In the genomic region with DNA sequence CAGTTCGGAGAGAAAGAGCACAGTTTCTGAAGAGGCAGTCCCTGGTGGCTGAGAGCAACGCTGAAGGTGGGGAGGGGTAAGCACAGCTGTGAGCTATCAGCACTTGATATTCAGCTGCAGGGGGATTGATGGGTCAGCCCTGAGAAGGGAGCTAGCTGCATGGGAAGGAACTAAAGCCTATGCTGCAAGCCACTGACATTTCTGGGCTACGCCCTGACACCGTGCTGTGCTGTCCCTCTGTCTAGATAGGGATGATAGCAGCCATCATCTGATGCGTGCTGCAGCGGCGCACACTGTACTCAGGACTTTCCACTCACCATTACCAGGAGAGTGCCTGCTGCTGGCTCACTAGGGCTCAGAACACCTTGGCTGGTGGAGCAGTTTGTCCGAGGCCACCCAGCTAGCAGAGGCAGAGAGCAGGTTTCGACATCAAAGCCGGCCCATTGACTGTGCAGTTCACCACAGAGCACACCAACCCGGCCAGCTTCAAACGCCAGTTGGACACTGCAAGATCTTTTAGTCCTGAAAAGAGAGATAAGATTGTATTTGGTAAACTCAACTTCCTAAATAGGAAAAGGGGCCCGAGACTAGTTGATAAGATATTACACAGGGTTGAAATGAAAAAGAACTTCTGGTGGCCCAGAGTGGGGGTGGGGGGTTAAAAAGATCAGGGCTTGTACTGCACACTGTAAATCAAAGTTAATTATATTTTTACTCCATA, we compare ENCODE assay signal across 9 mouse cellular contexts.
DNase-seq lines count a peak whose midpoint lies in the region; ATAC-seq lines count a peak whose summit lies in the region.
"Had no signal": no experiment of that assay in that cellular context is flagged by ENCODE, and none has a peak within 500 bp of the region (broad histone marks: within the 10 kb centered on the region; RNA-seq: fewer than 3 reads in every experiment).

No protein-coding gene starts in this region.

- H3K4me1 ChIP-seq in kidney, embryonic 15.5 days: peaks cover 23% of the 10 kb centered on the region
- peaks cover 17% of the 10 kb centered on the region for H3K4me1 ChIP-seq in limb, embryonic 15.5 days
- H3K4me1 ChIP-seq in neural tube, embryonic 15.5 days: peaks cover 10% of the 10 kb centered on the region

- peak overlapping the region; percentile 40 for H3K4me2 ChIP-seq in kidney, embryonic 15.5 days
- H3K4me2 ChIP-seq in limb, embryonic 15.5 days: 0 out of 2 replicates have a peak overlapping the region, but pooled peaks have one; percentile 2
- H3K4me2 ChIP-seq in neural tube, embryonic 15.5 days: no peak overlapping the region

- intact Hi-C loops in gastrocnemius, postnatal 36 days (cut with DNase I): no loop called here

- 12% methylated on average over 13 of the region's 13 CpGs for WGBS in kidney, embryonic 15.5 days
- 15% methylated on average over 13 of the region's 13 CpGs for WGBS in limb, embryonic 15.5 days
- 32% methylated on average over 13 of the region's 13 CpGs for WGBS in neural tube, embryonic 15.5 days

- DNase-seq in kidney, postnatal 25 days: no peak
- DNase-seq in c-Kit-positive CD71-positive TER-119-negative erythroid progenitor cells, embryonic 14.5 days (ENCODE audit: low read depth): peak; percentile 35
- DNase-seq in gastrocnemius, postnatal 36 days: no peak
- no peak for DNase-seq in right cerebral cortex, postnatal 36 days (ENCODE audit: low spot score in 2 of 2)
- DNase-seq in layer of hippocampus, postnatal 36 days: no peak
- DNase-seq: gastrocnemius, postnatal 25 days had no signal

- peak; percentile 81 for ATAC-seq in kidney, embryonic 15.5 days (replicated peaks; ENCODE audit: low FRiP score)
- ATAC-seq in limb, embryonic 15.5 days (ENCODE audit: insufficient number of reproducible peaks, low FRiP score, low TSS enrichment, low read depth): no peak
- ATAC-seq in neural tube, embryonic 15.5 days (ENCODE audit: low FRiP score): 0 out of 2 replicates have a peak, but pooled peaks have one; percentile 24

- H3K4me3 ChIP-seq in kidney, embryonic 15.5 days (replicated peaks): no peak overlapping the region
- no peak overlapping the region for H3K4me3 ChIP-seq in limb, embryonic 15.5 days
- no peak overlapping the region for H3K4me3 ChIP-seq in neural tube, embryonic 15.5 days (replicated peaks)

- H3K27ac ChIP-seq in kidney, embryonic 15.5 days: peak overlapping the region; percentile 80
- H3K27ac ChIP-seq in limb, embryonic 15.5 days: no peak overlapping the region
- no peak overlapping the region for H3K27ac ChIP-seq in neural tube, embryonic 15.5 days (replicated peaks)

- no peaks in the 10 kb centered on the region for H3K36me3 ChIP-seq in kidney, embryonic 15.5 days
- no peaks in the 10 kb centered on the region for H3K36me3 ChIP-seq in limb, embryonic 15.5 days
- H3K36me3 ChIP-seq in neural tube, embryonic 15.5 days: no peaks in the 10 kb centered on the region

- H3K9ac ChIP-seq in kidney, embryonic 15.5 days: no peak overlapping the region
- no peak overlapping the region for H3K9ac ChIP-seq in limb, embryonic 15.5 days
- H3K9ac ChIP-seq in neural tube, embryonic 15.5 days (replicated peaks): no peak overlapping the region

- no peaks in the 10 kb centered on the region for H3K9me3 ChIP-seq in kidney, embryonic 15.5 days (replicated peaks)
- no peaks in the 10 kb centered on the region for H3K9me3 ChIP-seq in limb, embryonic 15.5 days
- no peaks in the 10 kb centered on the region for H3K9me3 ChIP-seq in neural tube, embryonic 15.5 days (replicated peaks)

- H3K27me3 ChIP-seq in kidney, embryonic 15.5 days: 0 out of 2 replicates have a peak, but pooled peaks cover 8% of the 10 kb centered on the region
- no peaks in the 10 kb centered on the region for H3K27me3 ChIP-seq in limb, embryonic 15.5 days
- no peaks in the 10 kb centered on the region for H3K27me3 ChIP-seq in neural tube, embryonic 15.5 days (replicated peaks)
